Mouse (Mus musculus) liver, embryonic 18 days (tissue): ENCODE data around the gene Pomgnt1. TPM values are rescaled to one million over a fixed set of nuclear protein-coding genes. Genes with fewer than 3 reads are reported as not detected.

Source experiments
- polyA plus RNA-seq: library from polyadenylated mRNA; depleted of rRNA; stranded (reverse); fragments of >200 nt; gene quantifications from 2 replicates; pipeline ENCODE4 v1.2.3, GENCODE M21; 2012; rRNA removed

Gene Pomgnt1
- 10.5 TPM in 2 replicates for polyA plus RNA-seq

GRCm38 (mm10) chr4:116123602-116124519 lies at the start of gene Pomgnt1, which contains the start of gene Rad54l:
TSS of gene Pomgnt1 (plus strand) at chr4:116123840.
TSS of gene Rad54l (minus strand) at chr4:116123690.

GRCm38 (mm10) chr4:116074861-116075620 lies 48.6 kb upstream of the Pomgnt1 start, which contains the start of the genes Uqcrh and Lrrc41:
TSS of gene Uqcrh (minus strand) at chr4:116075071.
TSS of gene Lrrc41 (plus strand) at chr4:116075269.

DNA sequence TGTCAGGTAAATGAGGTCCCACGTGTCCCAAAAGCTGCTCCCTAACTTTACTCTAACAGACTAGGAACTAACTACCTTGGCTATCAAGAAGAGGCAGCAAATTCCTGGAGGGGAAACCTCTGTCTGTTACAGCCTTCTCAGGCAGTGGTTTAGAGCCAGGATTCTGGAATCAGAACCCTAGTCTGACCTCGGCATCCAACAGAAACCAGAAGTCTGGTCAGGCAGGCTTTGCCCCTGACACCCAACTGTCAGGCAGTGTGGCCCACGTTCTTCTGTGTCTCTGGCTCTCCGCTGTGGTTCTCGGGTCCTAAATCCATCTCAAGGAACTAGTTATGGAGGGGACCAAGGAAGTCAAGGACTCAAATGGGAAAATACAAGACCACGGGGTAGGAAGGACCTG lies 27.6 kb downstream of the Pomgnt1 start, which contains the start of gene Lurap1:
TSS of gene Lurap1 (minus strand) at position 101 of the 400 bp plus-strand sequence.

GRCm38 (mm10) chr4:116167404-116167803 lies 43.8 kb downstream of the Pomgnt1 start, which contains the start of gene Tspan1:
TSS of gene Tspan1 (minus strand) at chr4:116167601.

GRCm38 (mm10) chr4:116173072-116173471 lies 49.4 kb downstream of the Pomgnt1 start, which contains the start of the genes 1700042G07Rik and Gm49337:
TSS of gene 1700042G07Rik (plus strand) at chr4:116173372.
TSS of gene Gm49337 (plus strand) at chr4:116173384.

Other genes starting within 250 kb of the Pomgnt1 start
- gene Kncn, start 239.4 kb upstream of the Pomgnt1 start, polyA plus RNA-seq: not detected in 2 replicates
- gene 6430628N08Rik, start 233.2 kb upstream of the Pomgnt1 start, polyA plus RNA-seq: not detected in 2 replicates
- not detected in 2 replicates for gene Dmbx1, start 183.9 kb upstream of the Pomgnt1 start, polyA plus RNA-seq
- gene Faah, start 105.9 kb upstream of the Pomgnt1 start, polyA plus RNA-seq: 23.5 TPM in 2 replicates
- gene Nsun4, start 70.0 kb upstream of the Pomgnt1 start, polyA plus RNA-seq: 5.7 and 6.3 TPM in 2 replicates
- gene Uqcrh, start 48.8 kb upstream of the Pomgnt1 start, polyA plus RNA-seq: 317 and 391 TPM in 2 replicates
- 15.1 and 15.8 TPM in 2 replicates for gene Lrrc41, start 48.6 kb upstream of the Pomgnt1 start, polyA plus RNA-seq
- 6.9 and 7.1 TPM in 2 replicates for gene Rad54l, start 150 bp upstream of the Pomgnt1 start, polyA plus RNA-seq
- gene Lurap1, start 27.5 kb downstream of the Pomgnt1 start, polyA plus RNA-seq: 0.14 TPM in 2 replicates
- gene Tspan1, start 43.8 kb downstream of the Pomgnt1 start, polyA plus RNA-seq: 0.02 TPM in 2 replicates
- not detected in 2 replicates for gene 1700042G07Rik, start 49.5 kb downstream of the Pomgnt1 start, polyA plus RNA-seq
- gene Gm49337, start 49.5 kb downstream of the Pomgnt1 start, polyA plus RNA-seq: not detected in 2 replicates
- gene Pik3r3, start 97.8 kb downstream of the Pomgnt1 start, polyA plus RNA-seq: 0.73 TPM in 2 replicates